Mouse (Mus musculus) liver (tissue): ENCODE measurements around the gene Entpd3.
"Not testable (repeated sequence)": the region's sequence is repeated elsewhere in the genome, so short reads cannot be mapped to it uniquely, and the experiment has no call there.

Source experiments
- DNase-seq: peaks from one replicate; pipeline ENCODE4 v3.0.0-alpha.2; 2020; ENCODE audit warnings: mixed read lengths

Gene Entpd3

DNA sequence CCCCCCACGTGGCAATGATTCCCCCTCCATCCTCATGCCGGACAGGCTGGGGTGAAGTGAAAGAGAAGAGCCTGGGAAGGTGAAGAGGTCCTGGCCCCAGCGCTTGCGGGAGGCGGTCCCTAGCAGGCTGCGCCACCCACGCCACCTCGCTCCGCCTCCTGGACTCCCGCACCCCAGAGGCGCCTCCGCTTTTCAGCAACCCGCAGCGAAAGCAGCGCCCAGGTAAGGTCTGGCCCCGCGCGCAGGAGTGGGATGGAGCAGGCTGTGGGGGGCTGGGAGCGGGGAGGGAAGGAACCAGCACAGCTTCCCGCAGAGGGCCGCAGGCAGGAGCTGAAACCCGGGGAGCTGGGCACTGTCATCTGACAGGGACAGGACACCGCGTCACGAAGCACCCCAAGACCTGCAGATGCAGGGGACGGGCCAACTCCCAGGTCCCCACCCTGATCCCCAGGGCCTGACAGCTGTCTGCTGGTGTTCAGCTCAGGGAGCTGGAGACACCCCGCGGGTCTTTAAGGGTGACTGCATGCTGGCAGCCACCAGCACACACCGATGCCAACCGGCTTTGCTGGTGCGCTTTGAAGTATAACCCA, at the start of gene Entpd3:
TSS of gene Entpd3 (plus strand) at position 157 of the 590 bp plus-strand sequence.
- DNase-seq, result peak; percentile 16

DNA sequence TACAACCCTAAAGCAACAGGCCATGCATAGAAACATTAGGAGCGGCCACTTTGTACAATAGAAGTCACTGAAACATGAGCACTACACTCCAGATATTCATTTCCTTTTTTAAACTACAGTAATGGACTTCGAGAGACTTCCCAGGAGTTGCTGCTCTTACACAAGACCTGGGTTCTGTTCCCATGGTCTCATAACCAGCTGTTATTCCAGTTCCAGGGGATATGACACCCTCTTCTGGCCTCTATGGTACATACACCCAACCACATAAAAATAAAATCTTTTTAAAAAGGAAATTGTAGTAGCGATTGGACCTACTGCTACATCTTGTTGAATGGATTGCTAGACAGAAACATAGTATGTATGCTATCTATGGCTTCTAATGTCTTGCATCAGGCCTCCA, 48.1 kb upstream of the Entpd3 start:
- no peak for DNase-seq

DNA sequence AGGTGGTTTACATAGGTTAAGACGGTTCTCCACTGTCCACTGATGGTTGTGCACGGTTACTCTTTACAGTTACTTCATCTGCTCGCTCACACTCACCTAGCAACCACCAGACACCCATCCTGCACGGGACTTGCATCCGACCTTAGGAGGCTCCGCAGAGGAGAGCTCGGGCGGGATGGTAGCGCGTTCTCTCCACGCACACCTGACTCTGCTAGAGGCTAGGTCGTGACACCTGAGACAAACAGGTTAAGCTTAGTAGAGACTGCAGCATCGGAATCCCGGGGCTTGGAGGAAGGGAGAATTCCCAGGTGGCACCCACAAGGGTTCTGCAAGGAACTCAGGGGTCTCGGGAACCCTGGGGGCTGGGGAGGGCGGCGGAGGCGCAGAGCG, 47.6 kb upstream of the Entpd3 start, which contains the start of gene Eif1b:
TSS of gene Eif1b (plus strand) at position 223 of the 390 bp plus-strand sequence.
- peak; percentile 34 for DNase-seq

DNA sequence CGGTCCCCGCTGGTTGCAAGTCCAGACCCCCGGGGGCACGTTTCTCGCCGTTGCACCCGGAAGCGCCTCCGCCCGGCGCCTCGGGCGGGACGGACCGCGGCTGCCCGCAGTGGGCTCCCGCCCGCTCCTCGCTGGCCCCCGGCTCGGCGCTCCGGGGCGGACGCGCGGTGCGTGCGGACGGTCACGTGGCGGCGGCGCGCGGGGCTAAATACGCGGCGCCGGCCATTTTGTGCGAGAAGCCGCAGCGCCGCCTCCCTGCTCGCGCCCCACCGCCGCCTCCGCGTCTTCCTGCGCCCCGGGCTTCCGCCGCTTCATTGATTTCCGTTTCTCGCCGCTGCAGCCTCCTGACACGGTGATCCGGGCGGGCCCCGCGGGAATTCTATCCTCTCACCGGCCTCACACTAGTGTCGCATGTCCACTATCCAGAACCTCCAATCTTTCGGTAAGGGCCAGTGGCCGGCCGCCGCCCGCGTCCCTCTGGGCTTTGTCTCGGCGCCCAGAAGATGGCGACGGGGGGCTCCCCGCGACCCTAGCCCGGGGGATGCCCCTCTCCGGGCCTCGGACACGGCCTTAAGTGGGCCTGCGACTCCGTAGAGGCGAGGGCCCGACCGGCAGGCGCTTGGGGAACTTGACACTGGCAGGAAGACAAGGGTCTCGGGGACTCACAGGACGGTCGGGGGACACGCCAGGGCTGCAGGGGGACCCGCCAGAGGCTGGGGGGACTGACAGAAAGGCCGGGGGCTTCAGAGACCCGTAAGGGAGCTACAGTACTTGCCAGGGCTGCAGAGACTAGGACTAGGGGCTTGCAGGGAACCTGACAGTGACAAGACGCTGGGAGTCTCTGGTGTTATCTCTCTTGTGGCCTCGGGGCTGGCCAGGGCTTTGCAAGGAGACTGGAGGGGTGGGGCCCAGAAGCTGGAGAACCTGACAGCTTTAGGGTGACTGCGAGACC, 46.9 kb upstream of the Entpd3 start:
- peak; percentile 89 for DNase-seq

DNA sequence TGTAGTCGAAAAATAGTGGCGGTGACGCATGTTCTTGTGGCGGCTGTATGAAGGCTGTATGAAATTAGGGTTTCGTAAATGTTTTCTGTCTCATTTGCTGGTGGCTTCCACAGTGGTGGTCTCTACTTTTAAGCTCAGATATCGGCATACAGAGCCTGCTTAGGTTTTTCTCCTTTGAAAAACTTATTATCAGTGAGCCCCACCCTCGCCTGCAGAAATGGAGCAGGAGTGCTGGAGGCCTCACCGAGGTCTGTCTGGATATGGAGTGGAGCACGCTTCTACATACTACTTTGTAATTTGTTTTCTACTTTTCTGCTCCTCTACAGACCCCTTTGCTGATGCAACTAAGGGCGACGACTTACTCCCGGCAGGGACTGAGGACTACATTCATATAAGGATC, 45.8 kb upstream of the Entpd3 start:
- peak; percentile 51 for DNase-seq

DNA sequence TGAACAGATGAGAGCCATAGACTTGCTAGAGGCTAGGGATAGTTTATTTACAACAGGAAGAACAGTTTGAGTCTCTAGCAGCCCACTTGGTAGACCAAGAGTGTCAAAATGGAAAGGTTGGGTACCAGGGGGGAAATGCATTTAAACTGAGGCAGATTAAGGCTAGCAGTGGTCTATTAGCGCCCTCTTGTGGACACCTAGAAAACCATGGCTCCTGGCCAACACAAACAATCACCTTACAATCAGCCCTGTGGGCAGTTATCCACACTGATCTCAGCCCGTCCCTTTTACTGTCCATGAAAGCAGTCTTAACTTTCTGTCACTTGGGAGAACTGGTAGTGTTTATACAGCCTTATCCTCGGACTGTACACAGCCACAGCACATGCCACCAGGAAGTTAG, 42.9 kb upstream of the Entpd3 start:
- DNase-seq, result peak; percentile 56

DNA sequence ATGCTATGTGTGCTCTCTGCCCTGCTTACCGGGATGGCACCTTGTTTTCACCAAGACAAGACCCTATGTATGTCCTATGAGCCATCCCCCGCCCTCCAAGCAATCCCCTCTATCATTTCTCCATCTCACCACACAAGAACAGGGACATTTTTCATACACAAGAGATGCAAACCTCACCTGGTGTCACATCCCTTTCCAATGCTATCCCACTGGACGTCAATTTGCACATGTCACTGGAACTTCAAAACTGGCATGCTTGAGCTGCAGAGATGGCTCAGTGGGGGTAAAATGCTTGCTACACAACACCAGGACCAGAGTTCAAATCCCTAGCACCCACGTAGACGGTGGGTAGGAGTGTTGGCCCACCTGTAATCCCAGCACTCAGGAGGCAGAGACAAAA, 41.6 kb upstream of the Entpd3 start:
- DNase-seq, result no peak

DNA sequence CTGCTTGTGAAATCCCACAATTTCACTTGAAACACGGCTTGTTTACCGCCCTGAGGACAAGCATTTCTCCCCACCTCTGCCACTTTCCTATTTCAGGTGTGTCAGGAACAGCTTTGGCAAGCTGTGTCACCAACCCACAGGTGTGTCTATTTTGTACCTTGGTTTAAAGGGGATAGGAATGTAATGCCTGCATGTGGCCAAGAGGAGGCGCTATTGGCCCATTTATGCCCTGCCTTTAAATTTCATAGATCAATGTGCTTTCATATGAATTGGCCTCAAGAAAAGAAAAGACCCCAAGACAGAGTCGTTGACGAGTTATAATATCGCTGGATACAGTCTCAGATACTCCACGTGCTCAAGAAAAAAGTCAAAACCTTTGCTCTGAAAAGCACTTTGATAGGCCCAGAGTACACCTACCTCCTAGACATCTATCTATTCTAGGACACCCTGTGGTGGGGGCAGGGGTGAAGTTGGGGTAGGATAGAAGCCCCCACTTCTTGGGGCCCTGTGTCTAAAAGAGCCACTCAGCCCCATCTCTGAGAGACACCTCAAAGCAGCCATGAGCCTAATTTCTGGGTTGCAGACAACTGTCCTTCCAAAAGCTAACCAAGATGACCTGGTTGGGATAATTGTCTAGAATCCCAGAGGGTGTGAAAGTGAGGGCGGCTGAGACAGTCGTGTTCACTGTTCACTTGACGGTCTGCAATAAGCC, 38.3 kb upstream of the Entpd3 start:
- peak; percentile 35 for DNase-seq

DNA sequence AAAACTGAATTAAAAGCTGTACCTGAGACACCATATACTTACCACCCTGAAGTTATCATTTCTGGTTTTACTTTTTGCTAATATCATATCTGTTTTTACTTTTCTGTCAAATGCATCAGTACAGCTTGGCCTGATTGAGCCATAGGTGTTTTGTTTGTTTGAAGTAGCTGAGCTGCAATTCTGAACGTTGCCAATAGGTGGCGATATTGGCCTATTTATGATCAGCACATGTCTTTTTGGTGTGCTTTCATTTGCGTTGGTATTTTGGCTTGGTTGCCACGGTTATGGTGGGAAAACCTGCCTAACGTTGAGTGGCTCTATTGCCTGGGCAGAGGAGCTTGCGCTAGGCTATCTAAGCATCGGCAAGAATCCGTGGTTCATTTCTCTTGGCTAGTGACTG, 37.6 kb upstream of the Entpd3 start:
- peak; percentile 80 for DNase-seq

DNA sequence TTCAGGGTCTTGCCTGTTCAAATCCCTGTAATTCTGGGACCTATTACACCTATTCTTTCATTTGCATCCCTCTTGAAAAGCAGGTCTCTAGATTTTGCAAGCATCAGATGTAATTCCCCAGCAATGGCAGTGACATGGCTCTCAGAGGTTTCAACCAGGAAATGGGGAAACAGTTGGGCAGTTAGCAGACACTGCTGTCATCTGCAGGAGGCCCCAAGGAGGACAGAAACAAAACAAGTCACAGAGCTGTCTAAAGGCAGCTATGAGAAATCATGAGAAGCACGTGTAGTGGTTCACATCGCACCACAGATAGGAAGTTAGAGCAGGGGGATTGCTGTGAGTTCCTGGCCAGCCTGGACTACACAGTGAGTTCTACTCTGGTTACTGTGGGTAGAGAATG, 35.2 kb upstream of the Entpd3 start:
- no peak for DNase-seq

DNA sequence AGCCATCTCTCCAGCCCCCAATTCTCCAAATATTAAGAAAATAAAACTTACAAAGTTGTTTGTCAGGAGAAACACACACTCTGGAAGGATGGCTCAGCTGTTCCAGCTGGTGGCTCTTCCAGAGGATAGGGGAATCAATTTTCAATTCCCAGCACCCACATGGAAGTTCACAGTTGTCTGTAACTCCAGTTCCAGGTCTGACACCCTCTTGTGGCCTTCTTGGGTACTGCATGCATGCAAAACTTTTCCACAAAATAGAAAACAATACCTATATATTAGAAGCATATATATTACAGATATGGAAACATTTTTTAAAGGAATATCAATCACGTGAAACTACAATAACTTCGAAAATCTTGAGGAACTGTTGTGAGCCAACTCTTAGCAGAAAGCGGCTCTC, 27.8 kb upstream of the Entpd3 start:
- DNase-seq, result no peak

DNA sequence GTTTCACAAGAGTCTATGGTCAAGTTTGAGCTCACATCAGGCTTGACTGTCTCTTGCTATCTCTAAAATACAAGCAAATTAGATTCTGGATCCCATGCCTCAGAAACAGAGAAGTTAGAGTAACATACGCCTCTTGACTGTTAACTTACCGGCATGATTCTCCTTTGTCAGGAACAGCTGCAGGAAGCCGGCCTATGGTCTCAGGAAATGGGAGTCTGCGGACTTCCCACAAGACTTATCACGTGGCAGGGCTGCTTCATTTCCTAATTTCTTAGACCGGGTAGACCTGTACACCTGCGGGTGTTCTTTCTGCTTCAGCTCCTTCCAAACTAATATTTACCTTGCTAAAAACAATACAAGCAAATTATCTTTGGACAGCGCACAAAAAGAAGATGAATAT, 22.9 kb upstream of the Entpd3 start:
- DNase-seq, result no peak

DNA sequence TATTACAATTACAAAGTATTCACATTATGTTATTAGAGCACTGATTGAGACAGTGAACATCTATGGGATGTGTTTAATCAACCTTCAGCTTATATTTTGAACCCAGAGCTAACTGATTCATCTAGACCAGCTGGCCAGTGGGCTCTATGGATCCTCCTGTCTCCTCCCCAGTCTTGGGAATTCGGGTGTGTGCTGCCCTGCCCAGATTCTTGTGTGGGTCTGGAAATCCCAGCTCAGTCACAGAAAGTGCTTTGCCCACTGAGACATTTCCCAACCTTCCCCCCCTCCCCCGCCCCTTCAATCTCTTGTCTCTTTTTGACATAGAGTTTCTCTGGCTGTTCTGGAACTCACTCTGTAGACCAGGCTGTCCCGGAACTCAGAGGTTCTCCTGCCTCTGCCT, 20.7 kb upstream of the Entpd3 start:
- no peak for DNase-seq

DNA sequence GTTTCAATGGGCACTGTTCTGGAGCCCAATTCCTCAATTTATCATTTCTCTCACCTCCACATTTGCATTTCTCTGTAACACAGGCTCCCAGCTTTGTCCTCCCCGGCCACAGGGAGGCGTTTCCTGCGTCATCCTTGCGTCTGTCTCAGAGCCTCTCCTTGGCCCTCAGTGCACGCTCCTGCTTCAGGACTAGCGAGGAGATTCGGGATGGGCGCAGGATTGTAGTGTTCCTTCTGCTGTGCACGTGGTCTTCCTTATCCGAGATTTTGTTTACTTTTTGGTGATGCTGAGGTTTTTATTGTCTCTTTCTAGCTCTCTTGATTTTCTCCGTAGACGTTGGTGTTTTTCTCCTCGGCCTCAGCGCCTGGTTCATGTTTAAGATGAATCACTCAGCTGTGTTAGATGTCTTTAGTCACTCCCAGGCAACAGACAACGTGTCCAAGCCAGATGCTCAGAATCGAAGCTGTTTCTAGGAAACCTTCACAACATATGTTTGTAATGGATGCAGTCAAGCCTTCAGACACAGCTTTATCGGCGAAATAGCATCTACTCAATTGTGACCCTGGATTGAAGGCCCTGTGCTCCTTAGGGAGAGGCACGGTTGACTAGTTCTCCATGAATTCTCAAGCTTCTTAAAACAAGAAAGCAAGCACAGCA, 20.0 kb upstream of the Entpd3 start:
- DNase-seq, result no peak

DNA sequence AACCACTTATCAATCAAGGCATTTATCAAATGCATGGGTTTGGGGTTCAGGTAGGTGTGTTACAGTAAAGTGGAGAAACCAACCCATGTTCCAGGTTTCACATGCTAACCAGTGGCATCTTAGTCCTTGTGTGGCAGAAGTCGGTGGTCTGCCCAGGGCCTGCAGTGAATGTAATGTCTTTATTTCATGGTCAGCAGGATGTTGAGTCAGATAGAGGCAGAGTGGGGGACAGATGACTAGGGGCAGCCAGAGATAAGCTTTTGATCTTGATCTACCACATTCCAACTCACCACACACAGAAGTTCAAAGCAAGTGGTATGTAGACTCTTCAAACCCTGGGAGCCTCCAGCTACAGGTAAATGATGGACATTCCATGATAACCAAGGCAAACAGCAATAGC, 18.5 kb upstream of the Entpd3 start:
- DNase-seq, result no peak

DNA sequence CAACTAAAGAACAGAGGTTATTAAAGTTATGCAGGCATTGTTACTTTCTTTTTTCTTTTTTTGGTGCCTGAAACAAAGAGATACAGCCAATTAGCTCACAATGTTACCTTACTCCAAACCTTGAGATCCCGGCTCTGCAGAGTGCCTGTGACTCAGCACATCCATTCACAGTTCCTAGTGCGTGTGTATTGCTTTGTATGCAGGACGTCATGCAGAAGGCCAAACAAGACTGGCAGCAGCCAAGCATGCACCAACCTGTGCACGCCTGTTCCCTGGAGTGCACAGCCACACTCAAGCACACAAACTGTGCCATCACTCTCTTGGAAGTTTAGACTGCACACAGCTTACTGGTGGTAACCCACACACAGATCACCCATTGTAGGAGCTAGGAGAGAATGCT, 12.3 kb upstream of the Entpd3 start:
- DNase-seq, result no peak

DNA sequence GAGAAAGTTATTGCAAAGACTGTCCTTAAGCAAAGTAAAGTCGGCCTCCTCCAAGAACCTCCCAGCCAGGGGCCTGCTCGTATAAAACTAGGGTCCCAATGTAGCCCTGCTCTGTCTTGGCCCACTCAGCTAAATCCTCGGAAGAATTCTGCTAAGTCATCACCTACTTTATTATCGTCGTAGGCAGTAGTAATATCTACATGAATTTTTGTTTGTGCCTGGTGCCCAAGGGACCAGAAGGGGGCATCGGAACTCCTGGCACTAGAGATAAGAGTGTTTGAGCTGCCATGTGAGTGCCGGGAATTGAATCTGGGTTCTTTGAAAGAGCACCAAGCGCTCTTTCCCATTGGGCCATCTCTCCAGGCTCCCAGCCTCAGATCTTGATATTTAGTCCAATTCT, 11.7 kb upstream of the Entpd3 start:
- DNase-seq, result no peak

DNA sequence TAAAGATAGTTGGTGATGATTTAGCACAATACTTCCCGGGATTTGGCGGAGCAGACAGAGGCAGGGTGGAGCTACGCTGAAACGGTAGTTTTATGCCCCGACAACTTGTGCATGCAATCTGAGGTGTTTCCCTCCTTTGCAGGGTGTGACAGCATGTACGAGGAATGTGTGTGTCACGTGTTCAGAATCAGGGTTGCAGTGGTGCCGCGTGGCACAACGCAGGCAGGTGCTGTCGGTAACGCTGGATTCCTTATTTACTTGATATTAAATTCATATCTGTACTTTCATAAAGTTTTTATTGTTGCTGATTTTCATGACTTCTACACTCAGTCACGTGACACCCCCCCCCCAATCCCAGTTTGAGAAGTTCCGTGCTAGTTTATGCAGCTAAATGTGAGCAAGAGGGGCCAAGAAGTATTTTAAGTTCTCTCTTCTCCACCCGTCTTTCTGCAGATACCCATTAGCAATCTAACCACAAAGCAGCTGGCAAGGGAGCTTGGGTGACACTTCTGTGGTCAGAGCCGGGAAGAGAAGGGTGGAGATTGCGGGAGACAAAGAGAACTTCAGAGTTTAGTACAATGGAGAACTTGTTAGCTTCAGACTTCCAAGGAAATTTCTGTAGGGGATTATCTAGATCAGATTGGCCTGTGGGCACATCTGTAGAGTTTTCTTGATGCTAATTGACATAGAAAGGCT, 10.7 kb upstream of the Entpd3 start:
- DNase-seq, result no peak

DNA sequence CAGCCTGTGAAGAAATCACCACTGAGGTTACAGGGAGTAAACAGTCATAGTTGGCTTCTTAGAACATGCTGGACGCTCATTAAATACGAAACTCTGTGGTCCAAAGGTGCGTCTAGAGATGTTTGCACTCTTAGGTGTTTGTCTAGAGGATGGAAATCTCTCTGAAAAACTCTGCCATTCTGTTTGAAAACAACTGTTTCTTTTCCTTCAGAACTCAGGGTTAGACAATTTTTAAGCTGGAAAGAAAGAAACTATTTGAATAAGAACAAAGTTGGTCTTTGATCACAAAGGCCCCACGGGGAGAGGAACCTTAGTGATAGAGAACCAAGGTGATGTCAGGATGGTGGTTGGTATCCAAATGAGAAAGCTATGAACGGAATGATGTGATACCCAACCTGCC, 9.1 kb upstream of the Entpd3 start:
- no peak for DNase-seq

DNA sequence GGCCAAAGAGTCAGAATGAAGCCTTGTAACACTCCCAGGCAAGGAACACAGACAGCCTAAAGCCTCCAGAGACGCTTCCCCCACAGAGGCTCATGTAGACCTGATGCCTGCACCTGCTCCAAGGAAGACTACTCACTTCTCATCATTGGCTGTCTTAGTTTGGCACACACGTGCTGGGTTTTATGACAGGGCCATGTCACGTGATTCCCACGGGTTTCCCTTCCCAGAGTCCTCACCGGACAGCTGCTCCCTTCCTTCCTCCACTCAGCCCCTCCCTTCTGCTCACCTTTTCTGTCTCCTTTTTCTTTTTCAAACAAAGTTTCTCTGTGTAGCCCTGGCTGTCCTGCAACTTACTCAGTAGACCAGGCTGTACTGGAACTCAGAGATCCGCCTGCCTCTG, 7.6 kb upstream of the Entpd3 start:
- no peak for DNase-seq

DNA sequence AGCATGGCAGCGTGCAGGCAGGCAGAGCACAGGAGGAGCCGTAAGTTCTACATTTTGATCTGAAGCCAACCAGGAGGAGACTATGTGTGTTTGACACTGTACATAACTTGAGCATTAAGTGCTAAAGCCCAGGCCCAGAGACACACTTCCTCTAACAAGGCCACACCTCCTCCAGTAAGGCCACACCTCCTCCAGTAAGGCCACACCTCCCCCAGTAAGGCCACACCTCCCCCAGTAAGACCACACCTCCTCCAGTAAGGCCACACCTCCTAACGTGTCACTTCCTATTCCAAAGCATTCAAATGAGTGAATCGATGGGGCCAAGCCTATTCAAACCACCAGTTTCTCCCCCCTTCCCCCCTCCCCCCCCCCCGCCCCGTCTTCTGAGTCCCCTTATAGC, 6.9 kb upstream of the Entpd3 start:
- DNase-seq, result no peak

DNA sequence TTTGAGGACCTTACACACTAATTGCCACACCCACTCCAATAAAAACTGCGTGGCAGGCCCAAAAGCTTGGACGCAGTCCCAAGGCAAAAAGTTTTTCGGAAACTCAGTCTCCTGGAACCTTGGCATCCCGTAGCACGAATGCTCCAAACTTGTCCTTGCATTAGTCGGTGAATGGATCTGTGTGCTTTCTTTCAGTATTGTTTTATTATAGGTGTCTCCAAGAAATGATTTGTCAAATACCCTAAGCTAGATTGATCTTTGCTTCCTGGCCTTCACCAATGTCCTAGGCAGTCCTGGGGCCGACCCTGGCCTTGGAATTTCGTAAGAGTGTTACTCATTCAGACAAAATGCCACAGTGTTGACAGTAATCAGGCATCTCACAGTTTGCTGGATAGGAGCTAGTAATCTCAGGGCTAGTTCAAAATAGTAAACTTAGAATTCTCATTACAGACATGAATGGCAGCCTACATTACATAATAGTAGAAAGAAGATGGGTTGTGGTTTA, 6.1 kb upstream of the Entpd3 start:
- not testable (repeated sequence) for DNase-seq
